Mouse (Mus musculus): Measurements from ENCODE around the gene Itpr1. TPM values are rescaled to one million over a fixed set of nuclear protein-coding genes. Genes with fewer than 3 reads are reported as not detected.
"Not testable (repeated sequence)": the region's sequence is repeated elsewhere in the genome, so short reads cannot be mapped to it uniquely, and the experiment has no call there.

The Itpr1 gene
- total RNA-seq, 2 experiments from 2014 or later: 34.0 to 35.5 TPM

GRCm38 (mm10) chr6:108535309-108535708, 322.4 kb downstream of the Itpr1 start:
- DNase-seq (ENCODE audit: low spot score in 2 of 2): no peak

- DNase-seq (ENCODE audit: low spot score in 2 of 2): no peak
Observed at GRCm38 (mm10) chr6:108536546-108537317, 323.8 kb downstream of the Itpr1 start.

- no peak for DNase-seq (ENCODE audit: low spot score in 2 of 2)
Observed at GRCm38 (mm10) chr6:108538406-108538805, 325.5 kb downstream of the Itpr1 start.

- no peak for DNase-seq (ENCODE audit: low spot score in 2 of 2)
Observed at GRCm38 (mm10) chr6:108540441-108540840, 327.5 kb downstream of the Itpr1 start.

GRCm38 (mm10) chr6:108544917-108545316, 332.0 kb downstream of the Itpr1 start:
- DNase-seq (ENCODE audit: low spot score in 2 of 2): no peak

GRCm38 (mm10) chr6:108545464-108545863, 332.6 kb downstream of the Itpr1 start:
- no peak for DNase-seq (ENCODE audit: low spot score in 2 of 2)

- DNase-seq (ENCODE audit: low spot score in 2 of 2): no peak
Observed at GRCm38 (mm10) chr6:108548413-108548812, 335.5 kb downstream of the Itpr1 start.

- no peak for DNase-seq (ENCODE audit: low spot score in 2 of 2)
Observed at GRCm38 (mm10) chr6:108549495-108549935, 336.6 kb downstream of the Itpr1 start.

GRCm38 (mm10) chr6:108551725-108552620, 339.1 kb downstream of the Itpr1 start:
- no peak for DNase-seq (ENCODE audit: low spot score in 2 of 2)

GRCm38 (mm10) chr6:108553013-108553412, 340.1 kb downstream of the Itpr1 start:
- no peak for DNase-seq (ENCODE audit: low spot score in 2 of 2)

- no peak for DNase-seq (ENCODE audit: low spot score in 2 of 2)
Observed at GRCm38 (mm10) chr6:108553536-108553935, 340.6 kb downstream of the Itpr1 start.

- no peak for DNase-seq (ENCODE audit: low spot score in 2 of 2)
Observed at GRCm38 (mm10) chr6:108554389-108554788, 341.5 kb downstream of the Itpr1 start.

GRCm38 (mm10) chr6:108554878-108555277, 342.0 kb downstream of the Itpr1 start:
- no peak for DNase-seq (ENCODE audit: low spot score in 2 of 2)

GRCm38 (mm10) chr6:108557576-108558322, 344.9 kb downstream of the Itpr1 start:
- no peak for DNase-seq (ENCODE audit: low spot score in 2 of 2)

GRCm38 (mm10) chr6:108559226-108559625, 346.3 kb downstream of the Itpr1 start:
- DNase-seq (ENCODE audit: low spot score in 2 of 2): not testable (repeated sequence)

GRCm38 (mm10) chr6:108562971-108563370, 350.1 kb downstream of the Itpr1 start:
- no peak for DNase-seq (ENCODE audit: low spot score in 2 of 2)

GRCm38 (mm10) chr6:108565447-108565846, 352.6 kb downstream of the Itpr1 start:
- DNase-seq (ENCODE audit: low spot score in 2 of 2): not testable (repeated sequence)

GRCm38 (mm10) chr6:108566549-108566948, 353.7 kb downstream of the Itpr1 start:
- DNase-seq (ENCODE audit: low spot score in 2 of 2): no peak

GRCm38 (mm10) chr6:108569460-108570187, 356.7 kb downstream of the Itpr1 start:
- DNase-seq (ENCODE audit: low spot score in 2 of 2): peak in 1 of 2 experiments; percentile 16

- peak; percentile 19 to 55 for DNase-seq (ENCODE audit: low spot score in 2 of 2)
Observed at GRCm38 (mm10) chr6:108570351-108571041, 357.6 kb downstream of the Itpr1 start.

All from gastrocnemius, postnatal 4 days (tissue).